Mouse (Mus musculus): ENCODE measurements around the gene Foxc1. TPM values are rescaled to one million over a fixed set of nuclear protein-coding genes. Genes with fewer than 3 reads are reported as not detected.
A peak's percentile ranks its signal among the peaks of the same experiment; 100 is the strongest.

Foxc1 gene
- polyA plus RNA-seq, 1 experiment from 2014 or later, result 0.07 TPM

- Histone ChIP-seq H3K4me1 (ENCODE audit: control insufficient read depth, insufficient read depth, low read length) (peaks cover 30% of the 10 kb centered on the region), H3K4me3 (ENCODE audit: low read length) (no peak overlapping the region), H3K4me2 (ENCODE audit: low read depth, low read length) (no peak overlapping the region), H3K27me3 (replicated peaks; ENCODE audit: control insufficient read depth, insufficient read depth, low read length) (peaks cover 88% of the 10 kb centered on the region), H3K36me3 (ENCODE audit: control insufficient read depth, insufficient read depth, low read length) (no peaks in the 10 kb centered on the region), H3K27ac (ENCODE audit: low read length) (no peak overlapping the region), H3K9me3 (ENCODE audit: control insufficient read depth, low read length) (no peaks in the 10 kb centered on the region), H3K9ac (ENCODE audit: low read depth, low read length) (no peak overlapping the region)
- ATAC-seq, result no peak
- WGBS, result 3% methylated on average over 31 of the region's 31 CpGs
These were observed 3.0 kb upstream of the Foxc1 start for GRCm38 (mm10) chr13:31803166-31804093.

- Histone ChIP-seq H3K27ac (ENCODE audit: low read length) (no peak overlapping the region), H3K27me3 (replicated peaks; ENCODE audit: control insufficient read depth, insufficient read depth, low read length) (peaks cover 80% of the 10 kb centered on the region)
- WGBS, result 4% methylated on average over 7 of the region's 7 CpGs
These were observed 1.9 kb upstream of the Foxc1 start for GRCm38 (mm10) chr13:31804571-31804970.

GRCm38 (mm10) chr13:31805831-31806427, 504 bp upstream of the Foxc1 start:
- H3K9ac ChIP-seq (ENCODE audit: low read depth, low read length), result no peak overlapping the region; the same call in 1 of the 2 replicates
- no peak; the same call in 1 of the 2 replicates for ATAC-seq
- peaks cover 38% of the 10 kb centered on the region for H3K4me1 ChIP-seq (ENCODE audit: control insufficient read depth, insufficient read depth, low read length)
- peak overlapping the region; percentile 61 for H3K4me3 ChIP-seq (ENCODE audit: low read length)
- H3K36me3 ChIP-seq (ENCODE audit: control insufficient read depth, insufficient read depth, low read length), result no peaks in the 10 kb centered on the region
- H3K9me3 ChIP-seq (ENCODE audit: control insufficient read depth, low read length), result no peaks in the 10 kb centered on the region
- H3K27ac ChIP-seq (ENCODE audit: low read length), result no peak overlapping the region
- 2% methylated on average over 30 of the region's 34 CpGs for WGBS
- peak overlapping the region; percentile 99 for H3K4me2 ChIP-seq (ENCODE audit: low read depth, low read length)
- peaks cover 77% of the 10 kb centered on the region for H3K27me3 ChIP-seq (replicated peaks; ENCODE audit: control insufficient read depth, insufficient read depth, low read length)

More at GRCm38 (mm10) chr13:31804571-31804970, 1.9 kb upstream of the Foxc1 start:
- Histone ChIP-seq H3K9ac (ENCODE audit: low read depth, low read length) (no peak overlapping the region), H3K36me3 (ENCODE audit: control insufficient read depth, insufficient read depth, low read length) (no peaks in the 10 kb centered on the region), H3K4me2 (ENCODE audit: low read depth, low read length) (no peak overlapping the region), H3K4me1 (ENCODE audit: control insufficient read depth, insufficient read depth, low read length) (peaks cover 34% of the 10 kb centered on the region), H3K9me3 (ENCODE audit: control insufficient read depth, low read length) (no peaks in the 10 kb centered on the region), H3K4me3 (ENCODE audit: low read length) (no peak overlapping the region)
- ATAC-seq, result no peak

- H3K4me1 ChIP-seq (ENCODE audit: control insufficient read depth, insufficient read depth, low read length), result peaks cover 35% of the 10 kb centered on the region
- H3K4me2 ChIP-seq (ENCODE audit: low read depth, low read length), result peak overlapping the region; percentile 99
- no peaks in the 10 kb centered on the region for H3K36me3 ChIP-seq (ENCODE audit: control insufficient read depth, insufficient read depth, low read length)
- H3K4me3 ChIP-seq (ENCODE audit: low read length), result peak overlapping the region; percentile 61
- no peaks in the 10 kb centered on the region for H3K9me3 ChIP-seq (ENCODE audit: control insufficient read depth, low read length)
- ATAC-seq, result peak; percentile 39
- peak overlapping the region; percentile 65 for H3K9ac ChIP-seq (ENCODE audit: low read depth, low read length)
- H3K27ac ChIP-seq (ENCODE audit: low read length), result no peak overlapping the region
- WGBS, result under 1% methylated on average over 99 of the region's 101 CpGs
- peaks cover 77% of the 10 kb centered on the region for H3K27me3 ChIP-seq (replicated peaks; ENCODE audit: control insufficient read depth, insufficient read depth, low read length)
These were observed 680 bp downstream of the Foxc1 start for GRCm38 (mm10) chr13:31806890-31807735.

- peak overlapping the region; percentile 99 for H3K4me2 ChIP-seq (ENCODE audit: low read depth, low read length)
- no peaks in the 10 kb centered on the region for H3K36me3 ChIP-seq (ENCODE audit: control insufficient read depth, insufficient read depth, low read length)
- H3K27me3 ChIP-seq (replicated peaks; ENCODE audit: control insufficient read depth, insufficient read depth, low read length), result peaks cover 77% of the 10 kb centered on the region
- peak overlapping the region; percentile 65; the same call in 1 of the 2 replicates for H3K9ac ChIP-seq (ENCODE audit: low read depth, low read length)
- H3K27ac ChIP-seq (ENCODE audit: low read length), result no peak overlapping the region
- ATAC-seq, result no peak
- peaks cover 35% of the 10 kb centered on the region for H3K4me1 ChIP-seq (ENCODE audit: control insufficient read depth, insufficient read depth, low read length)
- H3K9me3 ChIP-seq (ENCODE audit: control insufficient read depth, low read length), result no peaks in the 10 kb centered on the region
- under 1% methylated on average over 46 of the region's 47 CpGs for WGBS
- H3K4me3 ChIP-seq (ENCODE audit: low read length), result peak overlapping the region; percentile 61
These were observed 1.3 kb downstream of the Foxc1 start for GRCm38 (mm10) chr13:31807736-31808115.

GRCm38 (mm10) chr13:31808116-31808803, 1.8 kb downstream of the Foxc1 start:
- Histone ChIP-seq H3K4me3 (ENCODE audit: low read length) (peak overlapping the region; percentile 61), H3K36me3 (ENCODE audit: control insufficient read depth, insufficient read depth, low read length) (no peaks in the 10 kb centered on the region), H3K4me2 (ENCODE audit: low read depth, low read length) (peak overlapping the region; percentile 99), H3K27ac (ENCODE audit: low read length) (no peak overlapping the region), H3K4me1 (ENCODE audit: control insufficient read depth, insufficient read depth, low read length) (peaks cover 35% of the 10 kb centered on the region), H3K27me3 (replicated peaks; ENCODE audit: control insufficient read depth, insufficient read depth, low read length) (peaks cover 78% of the 10 kb centered on the region), H3K9ac (ENCODE audit: low read depth, low read length) (peak overlapping the region; percentile 65; the same call in 1 of the 2 replicates), H3K9me3 (ENCODE audit: control insufficient read depth, low read length) (no peaks in the 10 kb centered on the region)
- ATAC-seq, result no peak
- under 1% methylated on average over 72 of the region's 73 CpGs for WGBS

GRCm38 (mm10) chr13:31808804-31809420, 2.5 kb downstream of the Foxc1 start:
- 12% methylated on average over 16 of the region's 16 CpGs for WGBS
- no peak for ATAC-seq
- peak overlapping the region; percentile 61 for H3K4me3 ChIP-seq (ENCODE audit: low read length)
- H3K4me1 ChIP-seq (ENCODE audit: control insufficient read depth, insufficient read depth, low read length), result peaks cover 33% of the 10 kb centered on the region
- peak overlapping the region; percentile 99 for H3K4me2 ChIP-seq (ENCODE audit: low read depth, low read length)
- H3K27ac ChIP-seq (ENCODE audit: low read length), result no peak overlapping the region
- peaks cover 78% of the 10 kb centered on the region for H3K27me3 ChIP-seq (replicated peaks; ENCODE audit: control insufficient read depth, insufficient read depth, low read length)
- no peaks in the 10 kb centered on the region for H3K36me3 ChIP-seq (ENCODE audit: control insufficient read depth, insufficient read depth, low read length)
- H3K9me3 ChIP-seq (ENCODE audit: control insufficient read depth, low read length), result no peaks in the 10 kb centered on the region
- H3K9ac ChIP-seq (ENCODE audit: low read depth, low read length), result peak overlapping the region; percentile 65; the same call in 1 of the 2 replicates

- H3K9ac ChIP-seq (ENCODE audit: low read depth, low read length), result no peak overlapping the region
- ATAC-seq, result no peak
- H3K27ac ChIP-seq (ENCODE audit: low read length), result no peak overlapping the region
These were observed 3.3 kb downstream of the Foxc1 start for GRCm38 (mm10) chr13:31809701-31810100.

More at GRCm38 (mm10) chr13:31809701-31810100, 3.3 kb downstream of the Foxc1 start:
- Histone ChIP-seq H3K4me3 (ENCODE audit: low read length) (no peak overlapping the region), H3K4me2 (ENCODE audit: low read depth, low read length) (no peak overlapping the region), H3K27me3 (replicated peaks; ENCODE audit: control insufficient read depth, insufficient read depth, low read length) (peaks cover 77% of the 10 kb centered on the region), H3K36me3 (ENCODE audit: control insufficient read depth, insufficient read depth, low read length) (no peaks in the 10 kb centered on the region), H3K4me1 (ENCODE audit: control insufficient read depth, insufficient read depth, low read length) (peaks cover 33% of the 10 kb centered on the region), H3K9me3 (ENCODE audit: control insufficient read depth, low read length) (no peaks in the 10 kb centered on the region)
- 19% methylated on average over 6 of the region's 6 CpGs for WGBS
